Mouse (Mus musculus) macrophage (primary cell): ENCODE measurements around the gene Rad51c. TPM values are rescaled to one million over a fixed set of nuclear protein-coding genes. Genes with fewer than 3 reads are reported as not detected.
"Not testable (repeated sequence)": the region's sequence is repeated elsewhere in the genome, so short reads cannot be mapped to it uniquely, and the experiment has no call there.

Experiments
- H3K27ac ChIP-seq: fragments of 350-480 bp; formaldehyde crosslinking; 2 replicates; pipeline ENCODE4 v1.9.0; 2021
- H3K36me3 ChIP-seq: fragments of 350-480 bp; formaldehyde crosslinking; 2 replicates; pipeline ENCODE4 v1.9.0; 2021; ENCODE audit errors: inconsistent target
- H3K4me3 ChIP-seq: fragments of 350-480 bp; formaldehyde crosslinking; 2 replicates; pipeline ENCODE4 v1.9.0; 2021; ENCODE audit errors: inconsistent target
- H3K79me2 ChIP-seq: fragments of 350-480 bp; formaldehyde crosslinking; 2 replicates; pipeline ENCODE4 v1.9.0; 2021; ENCODE audit errors: inconsistent target
- WGBS: methylation state at CpG from one replicate; pipeline ENCODE4 v1.1.7; 2026; ENCODE audit warnings: inconsistent platforms; ENCODE audit not compliant: missing documents; 5-methylcytosine and 5-hydroxymethylcytosine counted together
- polyA plus RNA-seq: library from polyadenylated mRNA; stranded (reverse); fragments of 250-400 nt; gene quantifications from 3 replicates; pipeline ENCODE4 v1.2.4, GENCODE M21; 2018; ENCODE audit warnings: inconsistent platforms
- total RNA-seq, 78 experiments: library from RNA; depleted of rRNA; stranded (reverse); fragments of 250-400 nt; gene quantifications; 1 replicate in 9 of 78; 2 replicates in 24 of 78; 3 replicates in 43 of 78; 4 replicates in 2 of 78; pipeline ENCODE4 v1.2.4; 2018; ENCODE audit warnings: inconsistent platforms in 56 of 78

The Rad51c gene
- 1 to 10 TPM in 1 of 26 experiments, under 1 TPM in 9, not detected in 16; 0.20 to 1.1 (median 0.42) TPM for total RNA-seq (2018; cell fraction: chromatin; rRNA removed)
- total RNA-seq (2018; cell fraction: cytosol; rRNA removed), result 1 to 10 TPM in 1 of 26 experiments, under 1 TPM in 25; 0.26 to 1.1 (median 0.51) TPM
- 1 to 10 TPM in 1 of 26 experiments, under 1 TPM in 12, not detected in 13; 0.15 to 2.6 (median 0.58) TPM for total RNA-seq (2018; cell fraction: nucleus; rRNA removed)
- polyA plus RNA-seq, result 0.40 to 3.3 TPM (median 1.1 TPM) in 3 replicates

- Histone ChIP-seq H3K4me3 (peak within 1 kb of the TSS; percentile 46), H3K79me2 (no peaks in the 10 kb centered on the region), H3K36me3 (no peaks in the 10 kb centered on the region), H3K27ac (peak within 1 kb of the TSS; percentile 50)
- 92% methylated on average over 27 of the region's 27 CpGs for WGBS
These were observed at the start of gene Rad51c, which contains the start of gene Tex14 for GRCm38 (mm10) chr11:87404876-87405275. Gene Rad51c, minus strand, starts transcription at chr11:87404954. Gene Tex14, plus strand, starts transcription at chr11:87405065.

GRCm38 (mm10) chr11:87454035-87454690 lies 49.4 kb upstream of the Rad51c start:
- Histone ChIP-seq H3K27ac (no peak overlapping the region), H3K79me2 (no peaks in the 10 kb centered on the region), H3K4me3 (no peak overlapping the region), H3K36me3 (no peaks in the 10 kb centered on the region)
- WGBS, result 78% methylated on average over 2 of the region's 2 CpGs

- no peak overlapping the region for H3K4me3 ChIP-seq
- H3K79me2 ChIP-seq, result no peaks in the 10 kb centered on the region
- 11% methylated on average over 13 of the region's 13 CpGs for WGBS
- H3K27ac ChIP-seq, result no peak overlapping the region
- H3K36me3 ChIP-seq, result no peaks in the 10 kb centered on the region
These were observed 48.7 kb upstream of the Rad51c start for GRCm38 (mm10) chr11:87453216-87454034.

GRCm38 (mm10) chr11:87452779-87453178 lies 48.0 kb upstream of the Rad51c start:
- H3K36me3 ChIP-seq, H3K27ac ChIP-seq, H3K4me3 ChIP-seq, H3K79me2 ChIP-seq: not testable (repeated sequence)
- WGBS, result 68% methylated on average over 4 of the region's 8 CpGs

GRCm38 (mm10) chr11:87449847-87450246 lies 45.1 kb upstream of the Rad51c start:
- not testable (repeated sequence) for H3K79me2 ChIP-seq, H3K27ac ChIP-seq
- 43% methylated on average over 5 of the region's 5 CpGs for WGBS

GRCm38 (mm10) chr11:87449200-87449547 lies 44.4 kb upstream of the Rad51c start:
- Histone ChIP-seq H3K27ac (no peak overlapping the region), H3K79me2 (no peaks in the 10 kb centered on the region), H3K4me3 (no peak overlapping the region), H3K36me3 (no peaks in the 10 kb centered on the region)
- 16% methylated on average over 3 of the region's 3 CpGs for WGBS

More at GRCm38 (mm10) chr11:87449847-87450246, 45.1 kb upstream of the Rad51c start:
- H3K4me3 ChIP-seq, H3K36me3 ChIP-seq: not testable (repeated sequence)

GRCm38 (mm10) chr11:87448476-87449199 lies 43.9 kb upstream of the Rad51c start:
- WGBS, result 2% methylated on average over 6 of the region's 32 CpGs
- not testable (repeated sequence) for H3K36me3 ChIP-seq, H3K79me2 ChIP-seq, H3K4me3 ChIP-seq, H3K27ac ChIP-seq

GRCm38 (mm10) chr11:87448081-87448475 lies 43.3 kb upstream of the Rad51c start:
- 1% methylated on average over 22 of the region's 34 CpGs for WGBS
- H3K4me3 ChIP-seq, H3K36me3 ChIP-seq, H3K27ac ChIP-seq, H3K79me2 ChIP-seq: not testable (repeated sequence)

- no peak overlapping the region for H3K4me3 ChIP-seq
- H3K79me2 ChIP-seq, result no peaks in the 10 kb centered on the region
- no peak overlapping the region for H3K27ac ChIP-seq
- no peaks in the 10 kb centered on the region for H3K36me3 ChIP-seq
These were observed 42.7 kb upstream of the Rad51c start for GRCm38 (mm10) chr11:87447429-87447828.

GRCm38 (mm10) chr11:87446159-87446558 lies 41.4 kb upstream of the Rad51c start:
- no peak overlapping the region for H3K4me3 ChIP-seq
- H3K27ac ChIP-seq, result no peak overlapping the region
- no peaks in the 10 kb centered on the region for H3K36me3 ChIP-seq
- WGBS, result 88% methylated on average over 3 of the region's 3 CpGs
- no peaks in the 10 kb centered on the region for H3K79me2 ChIP-seq

GRCm38 (mm10) chr11:87445593-87445992 lies 40.8 kb upstream of the Rad51c start:
- not testable (repeated sequence) for H3K4me3 ChIP-seq, H3K79me2 ChIP-seq, H3K27ac ChIP-seq, H3K36me3 ChIP-seq
- 94% methylated on average over 1 of the region's 4 CpGs for WGBS

GRCm38 (mm10) chr11:87444735-87445428 lies 40.1 kb upstream of the Rad51c start:
- 40% methylated on average over 16 of the region's 16 CpGs for WGBS
- no peak overlapping the region for H3K27ac ChIP-seq

GRCm38 (mm10) chr11:87444056-87444455 lies 39.3 kb upstream of the Rad51c start:
- not testable (repeated sequence) for H3K27ac ChIP-seq

More at GRCm38 (mm10) chr11:87444735-87445428, 40.1 kb upstream of the Rad51c start:
- Histone ChIP-seq H3K36me3 (no peaks in the 10 kb centered on the region), H3K79me2 (no peaks in the 10 kb centered on the region), H3K4me3 (no peak overlapping the region)

GRCm38 (mm10) chr11:87443373-87443883 lies 38.7 kb upstream of the Rad51c start:
- 1% methylated on average over 5 of the region's 5 CpGs for whole genome bisulfite sequencing
- no peak overlapping the region for H3K27ac ChIP-seq
- no peak overlapping the region for H3K4me3 ChIP-seq
- H3K79me2 ChIP-seq, result no peaks in the 10 kb centered on the region
- no peaks in the 10 kb centered on the region for H3K36me3 ChIP-seq

More at GRCm38 (mm10) chr11:87444056-87444455, 39.3 kb upstream of the Rad51c start:
- H3K79me2 ChIP-seq, H3K36me3 ChIP-seq, H3K4me3 ChIP-seq: not testable (repeated sequence)
- 67% methylated on average over 1 of the region's 10 CpGs for WGBS
